Mouse (Mus musculus) thymus, adult 2 months (tissue): Measurements from ENCODE around the gene Igfbpl1. TPM values are rescaled to one million over a fixed set of nuclear protein-coding genes. Genes with fewer than 3 reads are reported as not detected.

Experiments used
- DNase-seq: peaks from one replicate; pipeline ENCODE4 v3.0.0; 2021
- H3K27ac ChIP-seq: fragments of 200-500 bp; 2 replicates; pipeline ENCODE4 v1.5.1; 2012; ENCODE audit warnings: low read length, control low read depth; ENCODE audit not compliant: control insufficient read depth, insufficient read depth
- H3K27me3 ChIP-seq: fragments of 200-500 bp; 2 replicates; pipeline ENCODE4 v1.6.1; 2012; ENCODE audit warnings: mild to moderate bottlenecking, low read length, moderate library complexity, mixed read lengths; ENCODE audit not compliant: control insufficient read depth, insufficient read depth
- H3K36me3 ChIP-seq: fragments of 200-500 bp; 2 replicates; pipeline ENCODE4 v1.6.1; 2012; ENCODE audit warnings: mild to moderate bottlenecking, low read length, moderate library complexity; ENCODE audit not compliant: control insufficient read depth, insufficient read depth
- H3K4me1 ChIP-seq: fragments of 200-500 bp; replicated peaks from 2 replicates; pipeline ENCODE4 v1.6.1; 2012; ENCODE audit warnings: low read length; ENCODE audit not compliant: control insufficient read depth, insufficient read depth
- H3K4me3 ChIP-seq: fragments of 200-500 bp; 2 replicates; pipeline ENCODE4 v1.5.1; 2012; ENCODE audit warnings: mild to moderate bottlenecking, low read length, control low read depth, moderate library complexity; ENCODE audit not compliant: control insufficient read depth, insufficient read depth
- CTCF ChIP-seq: fragments of 200-500 bp; IDR thresholded peaks from 2 replicates; pipeline ENCODE4 v1.5.1; 2012; ENCODE audit warnings: mild to moderate bottlenecking, control low read depth, low read length, moderate library complexity, borderline replicate concordance; ENCODE audit not compliant: control insufficient read depth, poor library complexity, insufficient read depth; ENCODE audit errors: extremely low read depth
- POLR2A ChIP-seq: fragments of 200-500 bp; IDR thresholded peaks from 2 replicates; pipeline ENCODE4 v1.6.1; 2012; ENCODE audit warnings: mild to moderate bottlenecking, low read length, control low read depth, moderate library complexity; ENCODE audit not compliant: control insufficient read depth, poor library complexity, insufficient read depth; ENCODE audit errors: extremely low read depth
- WGBS: fragments of 180-500 bp; shearing (Covaris S2); methylation state at CpG from one replicate; pipeline ENCODE4 v1.1.7; 2018; 5-methylcytosine and 5-hydroxymethylcytosine counted together
- polyA plus RNA-seq: library from polyadenylated mRNA; depleted of rRNA; stranded (reverse); fragments of >200 nt; gene quantifications from 2 replicates; pipeline ENCODE4 v1.2.3, GENCODE M21; 2012

The Igfbpl1 gene
- polyA plus RNA-seq, 1 experiment: 0.27 TPM

DNA sequence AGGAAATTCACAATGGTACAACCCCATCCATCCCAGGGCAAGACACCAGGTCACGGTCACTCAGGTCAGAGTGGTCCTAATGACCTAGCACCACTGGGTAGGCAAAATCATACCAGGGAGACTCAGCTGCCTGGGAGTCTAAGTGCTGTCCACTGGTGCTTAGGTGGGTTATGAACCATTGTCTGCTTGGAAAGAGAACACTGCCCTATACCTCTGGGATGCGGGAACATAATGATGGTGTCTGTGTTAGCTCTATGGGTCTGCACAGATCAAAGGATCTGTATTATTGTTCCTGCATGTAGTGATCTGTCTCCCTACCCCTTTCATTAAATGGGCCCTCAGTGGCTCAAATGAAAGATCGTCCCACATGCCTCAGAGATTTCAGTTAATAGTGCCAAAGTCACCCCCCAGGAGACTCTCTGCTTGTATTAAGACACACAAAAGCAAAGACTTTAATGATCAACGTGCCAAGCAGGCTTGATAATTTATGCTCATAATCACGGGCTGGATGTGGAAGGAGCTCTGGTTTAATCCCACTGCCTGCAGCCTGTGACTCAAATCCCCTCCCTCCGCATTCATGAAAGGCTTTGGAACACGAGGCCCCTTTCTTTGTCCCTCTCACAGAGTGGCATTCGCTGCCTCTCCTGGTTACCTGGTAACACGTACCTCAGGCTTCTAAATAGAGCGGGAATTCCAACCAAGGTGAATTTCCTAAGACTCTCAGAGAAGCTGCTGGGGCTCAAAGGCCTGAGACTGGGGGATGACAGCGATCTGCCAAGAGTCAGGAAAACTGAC, 3.7 kb downstream of the Igfbpl1 start:
- TF ChIP-seq POLR2A: no peak
- TF ChIP-seq CTCF: no peak
- Histone ChIP-seq H3K36me3 (no peaks in the 10 kb centered on the region), H3K27ac (no peak overlapping the region), H3K27me3 (peaks cover 14% of the 10 kb centered on the region; the same call in 1 of the 2 replicates), H3K4me1 (peaks cover 11% of the 10 kb centered on the region; the same call in 1 of the 2 replicates), H3K4me3 (no peak overlapping the region)
- no peak for DNase-seq
- WGBS: 60% methylated on average over 11 of the region's 11 CpGs

DNA sequence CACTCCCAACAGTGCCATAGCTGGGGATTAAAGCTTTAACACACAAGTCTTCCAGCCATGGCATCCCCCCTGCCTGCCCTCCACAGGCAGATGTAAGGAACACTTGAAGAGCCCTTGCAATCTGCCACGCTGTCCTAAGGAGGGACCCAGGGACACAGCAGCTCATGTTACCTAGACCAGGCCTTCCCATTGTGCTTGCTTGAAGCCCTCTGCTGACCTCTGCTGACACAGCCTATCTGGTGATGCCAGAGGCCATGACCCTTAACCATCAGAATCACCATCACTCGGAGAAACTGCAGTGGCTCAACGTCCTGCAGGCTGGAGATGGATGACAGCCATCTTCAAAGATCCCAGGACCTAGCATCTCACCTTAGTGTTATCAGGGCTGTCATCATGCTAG, 4.7 kb downstream of the Igfbpl1 start:
- 79% methylated on average over 3 of the region's 3 CpGs for WGBS
- DNase-seq: no peak
- no peak overlapping the region for H3K4me3 ChIP-seq
- peaks cover 12% of the 10 kb centered on the region; the same call in 1 of the 2 replicates for H3K27me3 ChIP-seq
- peaks cover 11% of the 10 kb centered on the region; the same call in 1 of the 2 replicates for H3K4me1 ChIP-seq
- H3K36me3 ChIP-seq: no peaks in the 10 kb centered on the region
- no peak overlapping the region for H3K27ac ChIP-seq
- TF ChIP-seq POLR2A (no peak), CTCF (no peak)

DNA sequence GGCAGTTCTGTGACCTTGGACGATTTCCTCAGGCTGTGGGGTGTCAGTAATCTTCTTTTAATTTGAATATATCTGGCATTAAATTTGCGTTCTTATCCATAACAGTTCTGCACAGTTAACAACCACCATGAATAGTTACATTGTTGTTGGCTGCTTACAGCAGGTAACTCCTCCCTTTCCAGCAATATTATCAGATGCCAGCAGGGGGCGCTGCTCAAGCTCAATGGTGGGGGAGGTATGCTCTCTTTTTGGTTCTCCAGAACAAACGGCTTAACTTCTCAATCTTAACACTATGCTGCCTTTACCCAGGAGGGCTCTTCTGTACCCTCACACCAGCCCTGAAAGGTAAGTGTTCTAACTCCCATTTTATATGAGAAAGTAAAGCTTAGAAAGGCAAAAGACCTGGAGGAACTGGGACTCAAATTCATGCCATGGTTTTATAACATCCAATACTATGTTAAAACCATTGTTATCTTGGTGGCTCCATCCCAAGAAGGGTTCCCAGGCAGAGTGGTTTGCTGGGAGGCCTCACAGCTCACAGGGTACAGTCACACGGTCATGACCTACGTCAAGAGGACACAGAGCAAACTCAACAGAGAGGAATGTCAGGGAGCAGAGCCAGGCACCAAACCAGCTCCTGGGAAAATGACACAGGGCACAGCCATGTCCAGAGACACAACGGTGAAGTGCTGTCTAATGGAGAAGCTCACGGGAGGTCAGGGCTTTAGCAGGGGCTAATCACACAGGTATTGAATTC, 6.5 kb downstream of the Igfbpl1 start:
- peak; percentile 56 for DNase-seq
- Histone ChIP-seq H3K27ac (no peak overlapping the region), H3K36me3 (no peaks in the 10 kb centered on the region), H3K4me3 (no peak overlapping the region), H3K4me1 (peaks cover 8% of the 10 kb centered on the region; the same call in 1 of the 2 replicates), H3K27me3 (peaks cover 8% of the 10 kb centered on the region; the same call in 1 of the 2 replicates)
- TF ChIP-seq POLR2A: no peak
- TF ChIP-seq CTCF: no peak
- WGBS: 44% methylated on average over 8 of the region's 8 CpGs

DNA sequence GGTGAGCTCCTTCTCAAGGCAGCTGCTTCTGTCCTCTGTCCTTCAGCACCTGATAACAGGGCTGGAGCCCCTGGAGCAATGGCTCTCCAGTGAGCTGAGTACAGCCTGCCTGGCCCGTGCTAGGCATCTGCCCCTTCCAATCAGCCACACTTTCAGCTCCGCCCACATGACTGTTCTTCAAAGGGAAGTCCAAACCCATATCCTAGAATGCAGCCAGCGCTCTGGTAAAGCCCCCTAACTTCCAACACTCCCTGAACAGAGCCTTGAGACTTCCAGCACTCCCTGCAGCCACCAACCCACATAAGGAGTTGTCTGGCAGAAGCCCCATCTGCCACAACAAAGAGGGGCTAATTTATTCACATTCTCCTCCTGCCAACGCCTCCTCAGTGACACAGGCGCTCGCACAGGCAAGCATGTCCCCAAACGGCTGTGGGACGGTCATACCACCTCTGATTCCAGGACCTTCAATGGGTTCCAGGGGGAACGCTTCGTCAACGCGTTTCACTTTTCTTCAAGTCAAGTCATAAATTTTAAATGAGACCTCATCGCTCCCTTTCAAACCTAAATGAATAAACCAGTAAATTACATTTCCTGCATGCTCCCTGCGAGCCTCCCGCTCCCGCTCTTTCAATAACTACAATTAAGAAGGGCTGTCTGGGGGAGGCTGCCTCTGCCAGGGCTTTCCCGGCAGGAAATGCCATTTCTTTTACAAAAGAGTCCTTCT, 7.4 kb downstream of the Igfbpl1 start:
- DNase-seq: no peak
- Histone ChIP-seq H3K36me3 (no peaks in the 10 kb centered on the region), H3K27ac (no peak overlapping the region)

DNA sequence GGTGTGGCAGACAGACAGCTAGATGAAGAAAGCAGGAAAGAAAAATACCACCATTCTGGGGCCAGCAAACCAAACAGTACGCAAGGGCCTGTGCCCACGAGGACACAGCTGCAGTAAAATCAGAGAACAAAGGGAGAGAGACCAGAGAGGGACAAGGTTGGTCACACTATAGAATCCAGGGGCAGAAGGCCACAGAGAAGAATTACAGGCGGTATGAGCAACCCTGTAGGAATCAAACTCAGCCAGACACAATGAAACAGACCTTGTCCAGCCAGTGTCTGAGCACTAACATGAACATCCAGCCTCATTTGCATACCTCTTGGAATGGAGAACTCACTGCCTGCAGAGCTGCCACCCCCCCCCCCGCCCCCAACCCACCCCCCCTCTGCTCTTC, 7.9 kb downstream of the Igfbpl1 start:
- WGBS: 21% methylated on average over 4 of the region's 4 CpGs
- no peaks in the 10 kb centered on the region for H3K36me3 ChIP-seq
- no peaks in the 10 kb centered on the region; the same call in 1 of the 2 replicates for H3K27me3 ChIP-seq
- TF ChIP-seq CTCF (no peak), POLR2A (no peak)
- H3K4me3 ChIP-seq: no peak overlapping the region
- no peak for DNase-seq
- H3K4me1 ChIP-seq: peaks cover 8% of the 10 kb centered on the region; the same call in 1 of the 2 replicates
- H3K27ac ChIP-seq: no peak overlapping the region

More for the DNA sequence above, 7.4 kb downstream of the Igfbpl1 start:
- WGBS: 3% methylated on average over 17 of the region's 17 CpGs
- Histone ChIP-seq H3K4me1 (peaks cover 8% of the 10 kb centered on the region; the same call in 1 of the 2 replicates), H3K27me3 (peaks cover 2% of the 10 kb centered on the region; the same call in 1 of the 2 replicates), H3K4me3 (no peak overlapping the region; the same call in 1 of the 2 replicates)
- TF ChIP-seq CTCF (no peak), POLR2A (no peak)

DNA sequence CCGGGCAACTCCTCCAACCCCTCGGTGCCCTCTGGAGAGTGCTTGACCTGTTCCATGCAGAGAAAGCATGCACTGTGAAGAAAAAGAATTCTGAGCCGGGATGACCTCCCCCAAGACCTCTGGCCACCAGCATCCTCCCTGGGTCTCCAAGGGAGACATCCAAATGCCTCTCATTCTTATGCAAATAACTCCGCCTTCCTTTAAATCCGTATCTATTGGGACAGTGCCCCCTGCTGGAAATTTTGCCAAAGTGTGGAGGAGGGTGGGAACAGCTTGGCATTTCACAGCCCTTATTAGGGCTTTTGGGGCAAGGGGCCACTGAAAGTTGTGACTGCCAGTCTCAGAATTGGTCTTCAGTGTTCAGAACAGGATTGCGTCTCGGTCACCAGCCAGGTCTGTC, 11.2 kb downstream of the Igfbpl1 start:
- no peak overlapping the region; the same call in 1 of the 2 replicates for H3K27ac ChIP-seq
- H3K36me3 ChIP-seq: no peaks in the 10 kb centered on the region
- TF ChIP-seq POLR2A (no peak), CTCF (no peak)
- 64% methylated on average over 7 of the region's 7 CpGs for WGBS
- peaks cover 8% of the 10 kb centered on the region; the same call in 1 of the 2 replicates for H3K4me1 ChIP-seq
- DNase-seq: peak; percentile 36
- no peak overlapping the region for H3K4me3 ChIP-seq
- H3K27me3 ChIP-seq: no peaks in the 10 kb centered on the region
